Mouse (Mus musculus) naive thymus-derived CD4-positive, alpha-beta T cell, adult 5 months (primary cell): Measurements from ENCODE around the gene Ube2i. TPM values are rescaled to one million over a fixed set of nuclear protein-coding genes. Genes with fewer than 3 reads are reported as not detected.

Source experiments
- polyA plus RNA-seq: library from polyadenylated mRNA; unstranded; fragments of 100-300 nt; shearing (Covaris generic); gene quantifications from one replicate; pipeline ENCODE4 v1.2.1, GENCODE M21; 2017

The Ube2i gene
- polyA plus RNA-seq = 587 TPM

DNA sequence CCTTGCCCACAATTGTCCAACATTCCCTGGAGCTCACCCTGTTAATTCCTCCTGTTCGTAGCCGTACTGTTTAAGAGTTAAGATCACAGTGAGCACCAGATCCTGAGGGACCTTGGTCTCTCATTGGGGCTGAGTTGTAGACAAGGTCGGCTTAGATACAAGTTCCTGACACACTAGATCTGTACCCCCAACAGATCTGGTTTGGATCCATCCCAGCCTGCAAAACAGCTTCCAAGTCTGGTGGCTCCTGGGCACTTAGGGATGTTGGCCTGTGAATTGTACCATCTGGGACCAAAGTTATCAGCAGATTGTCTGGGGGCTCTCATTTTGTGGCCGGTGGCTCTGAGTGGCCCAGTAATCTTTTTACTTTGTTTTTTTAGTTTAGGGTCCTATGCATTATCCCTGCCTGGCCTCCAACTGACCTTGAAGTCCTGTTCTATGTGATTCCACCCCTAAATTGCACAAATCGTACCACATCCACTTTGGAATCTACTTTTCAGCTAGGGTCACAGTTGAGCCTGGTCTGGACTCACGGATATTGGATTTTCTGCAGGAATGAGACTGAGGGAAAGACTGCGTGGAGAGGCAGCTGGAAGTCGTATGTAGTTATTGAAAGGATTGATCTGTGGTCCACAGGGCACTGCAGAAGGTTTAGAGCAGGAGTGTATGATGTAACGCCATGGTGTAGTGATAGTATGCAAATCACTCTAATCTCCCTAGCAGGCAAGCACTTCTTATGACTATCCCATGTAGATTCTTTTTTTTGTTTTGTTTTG, at the start of gene Ube2i:
Ube2i (minus strand) TSS at position 52 of the 776 bp plus-strand sequence.

GRCm38 (mm10) chr17:25318354-25318753, 43.9 kb upstream of the Ube2i start, which contains the start of gene Prss29:
TSS of gene Prss29 (plus strand) at chr17:25318654.

GRCm38 (mm10) chr17:25308346-25308745, 33.9 kb upstream of the Ube2i start, which contains the start of gene Prss28:
TSS of gene Prss28 (plus strand) at chr17:25308646.

DNA sequence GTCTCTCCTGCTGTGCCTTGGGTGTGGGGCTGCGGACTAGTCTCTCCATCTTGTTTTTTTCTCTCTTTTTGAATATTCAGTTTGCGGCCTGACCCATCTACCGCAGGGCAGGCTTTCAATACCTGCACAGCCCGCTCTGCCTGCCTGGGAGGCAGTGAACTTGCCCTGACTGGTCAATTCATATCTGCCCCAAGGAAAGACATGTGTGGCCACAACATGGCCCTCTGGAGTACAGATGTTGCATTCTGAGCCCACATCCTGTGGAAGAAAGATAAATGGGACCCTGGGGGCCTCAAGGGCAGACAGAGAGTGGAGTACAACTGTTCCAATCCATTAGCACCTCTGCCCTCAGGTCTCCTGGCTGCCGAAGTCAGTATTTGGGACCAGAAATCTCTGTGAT, 23.7 kb upstream of the Ube2i start, which contains the start of gene Prss34:
Prss34 (plus strand) TSS at position 301 of the 400 bp plus-strand sequence.

DNA sequence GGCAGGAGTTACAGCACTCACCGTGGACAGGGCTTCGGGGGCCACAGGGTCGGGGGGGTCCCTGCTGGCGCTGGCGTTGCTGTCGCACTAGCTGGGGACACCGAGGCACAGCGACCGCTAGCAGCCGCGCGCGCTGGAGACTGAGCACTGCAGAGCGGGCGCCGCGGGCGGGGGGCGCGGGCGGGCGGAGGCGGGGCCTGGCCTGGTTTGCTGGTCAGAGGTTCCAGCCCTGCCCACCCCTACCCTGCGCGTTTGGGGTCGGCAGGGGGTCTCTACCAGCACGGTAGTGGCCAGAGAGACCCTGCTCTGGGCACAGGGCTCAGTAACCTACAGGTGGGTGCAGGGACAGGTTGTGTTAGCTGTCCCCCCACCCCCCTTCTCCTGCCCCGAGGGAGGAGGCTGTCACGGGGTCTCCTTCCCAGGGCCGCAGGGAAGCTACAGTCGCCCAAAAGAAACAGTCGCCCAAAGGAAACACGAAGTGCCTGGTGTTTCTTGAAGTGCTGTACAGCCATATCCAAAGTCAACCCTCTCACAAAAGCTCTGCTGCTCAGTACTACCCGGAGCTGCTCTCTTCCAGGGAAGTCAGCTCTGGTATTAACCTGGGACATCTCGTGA, 18.2 kb downstream of the Ube2i start, which contains the start of gene Baiap3:
Baiap3 (minus strand) TSS at position 225 of the 615 bp plus-strand sequence.

GRCm38 (mm10) chr17:25239695-25240636, 34.5 kb downstream of the Ube2i start, which contains the start of the genes Gnptg and Tsr3:
TSS of gene Gnptg (minus strand) at chr17:25240124.
TSS of gene Tsr3 (plus strand) at chr17:25240170.

Other genes starting within 250 kb of the Ube2i start
- 0.56 TPM for gene Tmem204, start 191.0 kb downstream of the Ube2i start, polyA plus RNA-seq
- gene Telo2, start 158.7 kb downstream of the Ube2i start, polyA plus RNA-seq = 24.9 TPM
- not detected for gene Ptx4, start 153.9 kb downstream of the Ube2i start, polyA plus RNA-seq
- gene Clcn7, start 141.2 kb downstream of the Ube2i start, polyA plus RNA-seq = 29.9 TPM
- gene Ccdc154, start 112.2 kb downstream of the Ube2i start, polyA plus RNA-seq = not detected
- not detected for gene Gm38655, start 99.2 kb downstream of the Ube2i start, polyA plus RNA-seq
- gene BC003965, start 90.1 kb downstream of the Ube2i start, polyA plus RNA-seq = 17.8 TPM
- 57.0 TPM for gene Unkl, start 86.2 kb downstream of the Ube2i start, polyA plus RNA-seq
- 85.8 TPM for gene Gnptg, start 34.5 kb downstream of the Ube2i start, polyA plus RNA-seq
- gene Tsr3, start 34.5 kb downstream of the Ube2i start, polyA plus RNA-seq = 36.6 TPM
- gene Baiap3, start 18.3 kb downstream of the Ube2i start, polyA plus RNA-seq = 2.6 TPM
- not detected for gene Prss34, start 23.8 kb upstream of the Ube2i start, polyA plus RNA-seq
- not detected for gene Prss28, start 34.0 kb upstream of the Ube2i start, polyA plus RNA-seq
- not detected for gene Prss29, start 44.0 kb upstream of the Ube2i start, polyA plus RNA-seq
- gene Tpsab1, start 70.9 kb upstream of the Ube2i start, polyA plus RNA-seq = not detected
- gene Tpsb2, start 91.7 kb upstream of the Ube2i start, polyA plus RNA-seq = not detected
- not detected for gene Tpsg1, start 94.7 kb upstream of the Ube2i start, polyA plus RNA-seq
- not detected for gene Cacna1h, start 159.2 kb upstream of the Ube2i start, polyA plus RNA-seq
- not detected for gene Tekt4, start 180.0 kb upstream of the Ube2i start, polyA plus RNA-seq
- gene Sstr5, start 222.7 kb upstream of the Ube2i start, polyA plus RNA-seq = not detected